Mouse (Mus musculus) cerebellum, adult 2 months (tissue): Measurements from ENCODE around the gene Ncoa5.

Source experiments
- CTCF ChIP-seq: fragments of 200-500 bp; IDR thresholded peaks from 2 replicates; pipeline ENCODE4 v1.5.1; 2011; ENCODE audit warnings: low read depth, mild to moderate bottlenecking, control low read depth, low read length, moderate library complexity, borderline replicate concordance; ENCODE audit not compliant: insufficient read depth
- POLR2A ChIP-seq: fragments of 200-500 bp; IDR thresholded peaks from 2 replicates; pipeline ENCODE4 v1.6.1; 2011; ENCODE audit warnings: low read length, control low read depth, borderline replicate concordance; ENCODE audit not compliant: insufficient read depth

DNA sequence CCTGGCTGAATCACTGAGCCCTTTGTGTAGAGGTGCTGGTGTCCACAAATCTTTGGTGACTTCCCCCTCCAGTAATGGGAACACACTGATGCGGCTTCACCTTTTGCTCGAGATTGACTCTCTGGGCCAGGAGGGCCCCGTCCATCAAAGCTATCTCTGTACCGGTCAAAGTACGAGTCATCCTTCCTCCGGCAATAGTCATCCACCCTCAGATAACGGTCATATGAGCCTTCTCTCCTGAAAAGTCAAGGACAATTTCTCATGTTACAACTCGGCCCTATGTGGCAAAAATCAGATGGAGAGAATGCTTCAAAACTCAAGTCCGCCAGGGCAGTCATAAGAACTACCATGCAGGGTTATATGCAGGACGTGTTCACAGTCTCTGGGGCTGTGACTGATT lies 24.3 kb downstream of the Ncoa5 start:
- TF ChIP-seq POLR2A (no peak), CTCF (no peak)
